Mouse (Mus musculus) embryo, embryonic 10 days (tissue): ENCODE results near the gene Kcnh4.

ENCODE experiments used
- DNase-seq: peaks from one replicate; pipeline ENCODE4 v3.0.0-alpha.2; 2015; ENCODE audit warnings: low spot score

The Kcnh4 gene

GRCm38 (mm10) chr11:100735134-100735865, 24.4 kb downstream of the Kcnh4 start:
- DNase-seq, result no peak

- no peak for DNase-seq
Measured at GRCm38 (mm10) chr11:100730477-100731205, 29.1 kb downstream of the Kcnh4 start.

- no peak for DNase-seq
Measured at GRCm38 (mm10) chr11:100729976-100730375, 29.8 kb downstream of the Kcnh4 start.

- DNase-seq, result no peak
Measured at GRCm38 (mm10) chr11:100728601-100729000, 31.1 kb downstream of the Kcnh4 start.

- no peak for DNase-seq
Measured at GRCm38 (mm10) chr11:100727201-100727600, 32.5 kb downstream of the Kcnh4 start.

- DNase-seq, result peak; percentile 40
Measured at GRCm38 (mm10) chr11:100724919-100725512, 34.7 kb downstream of the Kcnh4 start.

GRCm38 (mm10) chr11:100722493-100723028, 37.2 kb downstream of the Kcnh4 start:
- DNase-seq, result no peak

GRCm38 (mm10) chr11:100721776-100722492, 37.8 kb downstream of the Kcnh4 start:
- DNase-seq, result no peak

- DNase-seq, result no peak
Measured at GRCm38 (mm10) chr11:100721254-100721653, 38.5 kb downstream of the Kcnh4 start.

- no peak for DNase-seq
Measured at GRCm38 (mm10) chr11:100720345-100720744, 39.4 kb downstream of the Kcnh4 start.

GRCm38 (mm10) chr11:100719893-100720292, 39.8 kb downstream of the Kcnh4 start:
- no peak for DNase-seq

GRCm38 (mm10) chr11:100719312-100719711, 40.4 kb downstream of the Kcnh4 start:
- no peak for DNase-seq

- no peak for DNase-seq
Measured at GRCm38 (mm10) chr11:100718866-100719265, 40.9 kb downstream of the Kcnh4 start.

- no peak for DNase-seq
Measured at GRCm38 (mm10) chr11:100718462-100718861, 41.3 kb downstream of the Kcnh4 start.

GRCm38 (mm10) chr11:100716649-100717048, 43.1 kb downstream of the Kcnh4 start:
- no peak for DNase-seq

- peak; percentile 4 for DNase-seq
Measured at GRCm38 (mm10) chr11:100714948-100715347, 44.8 kb downstream of the Kcnh4 start.

- peak; percentile 89 for DNase-seq
Measured at GRCm38 (mm10) chr11:100714534-100714915, 45.2 kb downstream of the Kcnh4 start.

- DNase-seq, result peak; percentile 77
Measured at GRCm38 (mm10) chr11:100713735-100714533, 45.8 kb downstream of the Kcnh4 start, which contains the start of gene Hspb9. Gene Hspb9 (plus strand): TSS chr11:100713850.

GRCm38 (mm10) chr11:100713174-100713573, 46.6 kb downstream of the Kcnh4 start:
- DNase-seq, result no peak

- DNase-seq, result peak; percentile 97
Measured at GRCm38 (mm10) chr11:100711783-100712615, 47.7 kb downstream of the Kcnh4 start, which contains the start of gene Kat2a. Gene Kat2a (minus strand): TSS chr11:100712465.
